Mouse (Mus musculus): ENCODE results near the gene 4933428G20Rik. TPM values are rescaled to one million over a fixed set of nuclear protein-coding genes. Genes with fewer than 3 reads are reported as not detected.

The 4933428G20Rik gene
- total RNA-seq, 4 experiments from 2014 or later, result not detected

GRCm38 (mm10) chr11:97463166-97463565 lies 37.0 kb downstream of the 4933428G20Rik start:
- no peak for DNase-seq (ENCODE audit: low spot score in 2 of 2)

GRCm38 (mm10) chr11:97462538-97462937 lies 37.6 kb downstream of the 4933428G20Rik start:
- no peak for DNase-seq (ENCODE audit: low spot score in 2 of 2)

GRCm38 (mm10) chr11:97461307-97461820 lies 38.8 kb downstream of the 4933428G20Rik start:
- no peak for DNase-seq (ENCODE audit: low spot score in 2 of 2)

GRCm38 (mm10) chr11:97457120-97457519 lies 43.0 kb downstream of the 4933428G20Rik start:
- no peak for DNase-seq (ENCODE audit: low spot score in 2 of 2)

- no peak for DNase-seq (ENCODE audit: low spot score in 2 of 2)
Measured at GRCm38 (mm10) chr11:97451625-97452024, 48.5 kb downstream of the 4933428G20Rik start.

- DNase-seq (ENCODE audit: low spot score in 2 of 2), result peak in 1 of 2 experiments; percentile 43
Measured at GRCm38 (mm10) chr11:97450305-97450922, 49.7 kb downstream of the 4933428G20Rik start.

GRCm38 (mm10) chr11:97449601-97450293 lies 50.4 kb downstream of the 4933428G20Rik start:
- DNase-seq (ENCODE audit: low spot score in 2 of 2), result peak; percentile 60 to 74

- DNase-seq (ENCODE audit: low spot score in 2 of 2), result no peak
Measured at GRCm38 (mm10) chr11:97448611-97449394, 51.3 kb downstream of the 4933428G20Rik start.

GRCm38 (mm10) chr11:97447979-97448378 lies 52.2 kb downstream of the 4933428G20Rik start:
- DNase-seq (ENCODE audit: low spot score in 2 of 2), result no peak

GRCm38 (mm10) chr11:97445999-97446511 lies 54.1 kb downstream of the 4933428G20Rik start:
- DNase-seq (ENCODE audit: low spot score in 2 of 2), result no peak

- no peak for DNase-seq (ENCODE audit: low spot score in 2 of 2)
Measured at GRCm38 (mm10) chr11:97445596-97445995, 54.5 kb downstream of the 4933428G20Rik start.

- DNase-seq (ENCODE audit: low spot score in 2 of 2), result no peak
Measured at GRCm38 (mm10) chr11:97442891-97443675, 57.1 kb downstream of the 4933428G20Rik start.

- no peak for DNase-seq (ENCODE audit: low spot score in 2 of 2)
Measured at GRCm38 (mm10) chr11:97441658-97442125, 58.4 kb downstream of the 4933428G20Rik start.

GRCm38 (mm10) chr11:97441036-97441657 lies 59.0 kb downstream of the 4933428G20Rik start:
- DNase-seq (ENCODE audit: low spot score in 2 of 2), result no peak

Other genes with a start within 250 kb of the 4933428G20Rik start
- gene Npepps, start 219.7 kb downstream of the 4933428G20Rik start, total RNA-seq (2022), result 10 to 100 TPM; 59.5 to 73.9 (median 62.8) TPM
- 10 to 100 TPM; 31.8 to 39.5 (median 36.0) TPM for gene Mrpl45, start 184.6 kb downstream of the 4933428G20Rik start, total RNA-seq (2022)
- gene Gpr179, start 148.3 kb downstream of the 4933428G20Rik start, total RNA-seq (2022), result under 1 TPM in 1 of 4 experiments, not detected in 3; 0.05 TPM
- 10 to 100 TPM; 48.4 to 53.5 (median 51.7) TPM for gene Socs7, start 137.8 kb downstream of the 4933428G20Rik start, total RNA-seq (2022)
- gene Arhgap23, start 84.8 kb downstream of the 4933428G20Rik start, total RNA-seq (2022), result 1 to 10 TPM; 3.4 to 5.2 (median 4.5) TPM
- 1 to 10 TPM; 1.1 to 2.5 (median 1.6) TPM for gene Srcin1, start 75.8 kb upstream of the 4933428G20Rik start, total RNA-seq (2022)
- gene Epop, start 129.4 kb upstream of the 4933428G20Rik start, total RNA-seq (2022), result under 1 TPM; 0.39 to 0.92 (median 0.75) TPM
- 10 to 100 TPM; 45.5 to 63.7 (median 51.7) TPM for gene Mllt6, start 163.1 kb upstream of the 4933428G20Rik start, total RNA-seq (2022)
- gene Cisd3, start 185.5 kb upstream of the 4933428G20Rik start, total RNA-seq (2022), result 100 to 1,000 TPM; 102 to 119 (median 105) TPM
- 1 to 10 TPM; 1.2 to 2.7 (median 1.5) TPM for gene Pcgf2, start 200.2 kb upstream of the 4933428G20Rik start, total RNA-seq (2022)
- 100 to 1,000 TPM; 164 to 175 (median 171) TPM for gene Psmb3, start 203.1 kb upstream of the 4933428G20Rik start, total RNA-seq (2022)
- 10 to 100 TPM; 68.1 to 81.6 (median 73.1) TPM for gene Pip4k2b, start 244.4 kb upstream of the 4933428G20Rik start, total RNA-seq (2022)